Mouse (Mus musculus) hindbrain, embryonic 12.5 days (tissue): ENCODE data around the gene Itga9. TPM values are rescaled to one million over a fixed set of nuclear protein-coding genes. Genes with fewer than 3 reads are reported as not detected.

Experiments
- ATAC-seq: fragments of 200-750 bp; cut with Nextera tagmentation; 2 replicates; pipeline ENCODE4 v1.8.0; 2017; ENCODE audit warnings: moderate TSS enrichment; ENCODE audit not compliant: low FRiP score
- H3K27ac ChIP-seq: fragments of 300-500 bp; sonication (generic); 2 replicates; pipeline ENCODE4 v1.5.1; 2016; ENCODE audit warnings: mild to moderate bottlenecking
- H3K27me3 ChIP-seq: fragments of 300-500 bp; sonication (generic); 2 replicates; pipeline ENCODE4 v1.6.1; 2016; ENCODE audit warnings: mild to moderate bottlenecking
- H3K36me3 ChIP-seq: fragments of 300-500 bp; sonication (generic); 2 replicates; pipeline ENCODE4 v1.6.1; 2016; ENCODE audit warnings: mild to moderate bottlenecking
- H3K4me1 ChIP-seq: fragments of 300-500 bp; sonication (generic); 2 replicates; pipeline ENCODE4 v1.6.1; 2016
- H3K4me2 ChIP-seq: fragments of 300-500 bp; sonication (generic); replicated peaks from 2 replicates; pipeline ENCODE4 v1.6.1; 2016; ENCODE audit warnings: mild to moderate bottlenecking
- H3K4me3 ChIP-seq: fragments of 300-500 bp; sonication (generic); 2 replicates; pipeline ENCODE4 v1.5.1; 2016; ENCODE audit warnings: mild to moderate bottlenecking
- H3K9ac ChIP-seq: fragments of 300-500 bp; sonication (generic); 2 replicates; pipeline ENCODE4 v1.6.1; 2016; ENCODE audit warnings: mild to moderate bottlenecking, moderate library complexity
- H3K9me3 ChIP-seq: fragments of 300-500 bp; sonication (generic); replicated peaks from 2 replicates; pipeline ENCODE4 v1.6.1; 2016; ENCODE audit warnings: mild to moderate bottlenecking
- WGBS: fragments of 180-500 bp; shearing (Covaris S2); methylation state at CpG from one replicate; pipeline ENCODE4 v1.1.7; 2016; 5-methylcytosine and 5-hydroxymethylcytosine counted together
- polyA plus RNA-seq: library from polyadenylated mRNA; unstranded; fragments of >200 nt; fragmentation: Nextera tagmentation; extraction: Ambion mirVana; gene quantifications from 2 replicates; pipeline ENCODE4 v1.2.1, GENCODE M21; 2016

Gene Itga9
- polyA plus RNA-seq, 1 experiment from 2014 or later: 12.4 TPM

- H3K9ac ChIP-seq: peak within 1 kb of the TSS; percentile 87
- H3K9me3 ChIP-seq: no peaks in the 10 kb centered on the region
- peak; percentile 53 for ATAC-seq
- H3K4me1 ChIP-seq: peaks cover 27% of the 10 kb centered on the region
- no peaks in the 10 kb centered on the region for H3K36me3 ChIP-seq
- peak within 1 kb of the TSS; percentile 98 for H3K4me2 ChIP-seq
- WGBS: under 1% methylated on average over 32 of the region's 73 CpGs
- H3K4me3 ChIP-seq: peak within 1 kb of the TSS; percentile 84
- peaks cover 6% of the 10 kb centered on the region; the same call in 1 of the 2 replicates for H3K27me3 ChIP-seq
- H3K27ac ChIP-seq: peak within 1 kb of the TSS; percentile 79
Observed at GRCm38 (mm10) chr9:118926111-118926650, 319.7 kb downstream of the Itga9 start, which contains the start of gene Ctdspl. Gene Ctdspl (plus strand): TSS chr9:118926453.

DNA sequence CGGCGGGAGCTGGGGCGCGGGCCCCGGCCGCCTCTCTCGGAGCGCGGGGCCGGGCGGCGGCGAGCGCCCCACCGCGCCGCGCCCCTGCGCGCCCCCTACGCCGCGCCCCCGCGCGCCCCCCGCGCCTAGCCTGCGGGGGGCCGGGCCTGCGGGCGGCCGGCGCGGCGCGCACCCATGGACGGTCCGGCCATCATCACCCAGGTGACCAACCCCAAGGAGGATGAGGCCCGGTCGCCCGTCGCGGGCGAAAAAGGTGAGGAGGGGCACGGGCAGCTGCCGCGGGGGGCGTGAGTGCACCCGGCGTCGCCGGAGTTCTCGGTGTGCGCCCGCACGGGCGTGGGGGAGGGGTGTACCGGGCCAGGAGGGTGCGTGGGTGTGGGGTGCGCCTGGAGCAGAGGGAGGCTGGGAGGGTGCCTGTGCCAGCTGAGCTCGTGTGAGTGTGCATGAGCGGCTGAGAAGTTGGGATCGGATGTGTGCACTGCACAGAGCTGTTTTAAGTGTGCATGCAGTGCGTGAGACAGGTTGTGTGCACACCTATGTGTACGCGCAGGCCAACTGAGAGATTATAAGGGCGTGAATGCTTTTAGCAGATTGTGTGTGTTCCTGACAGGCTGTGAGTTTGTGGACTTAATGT, 320.3 kb downstream of the Itga9 start:
- Histone ChIP-seq H3K9ac (peak overlapping the region; percentile 87), H3K36me3 (no peaks in the 10 kb centered on the region), H3K27me3 (peaks cover 6% of the 10 kb centered on the region; the same call in 1 of the 2 replicates), H3K9me3 (no peaks in the 10 kb centered on the region), H3K27ac (peak overlapping the region; percentile 79), H3K4me3 (peak overlapping the region; percentile 84), H3K4me1 (peaks cover 27% of the 10 kb centered on the region), H3K4me2 (peak overlapping the region; percentile 98)
- 4% methylated on average over 53 of the region's 68 CpGs for WGBS
- ATAC-seq: peak; percentile 32

GRCm38 (mm10) chr9:118927501-118927900, 321.0 kb downstream of the Itga9 start:
- Histone ChIP-seq H3K4me1 (peaks cover 27% of the 10 kb centered on the region), H3K4me3 (peak overlapping the region; percentile 84), H3K27me3 (peaks cover 6% of the 10 kb centered on the region; the same call in 1 of the 2 replicates), H3K9ac (peak overlapping the region; percentile 87), H3K9me3 (no peaks in the 10 kb centered on the region), H3K4me2 (peak overlapping the region; percentile 98), H3K27ac (no peak overlapping the region), H3K36me3 (no peaks in the 10 kb centered on the region)
- ATAC-seq: no peak
- WGBS: 47% methylated on average over 8 of the region's 8 CpGs

DNA sequence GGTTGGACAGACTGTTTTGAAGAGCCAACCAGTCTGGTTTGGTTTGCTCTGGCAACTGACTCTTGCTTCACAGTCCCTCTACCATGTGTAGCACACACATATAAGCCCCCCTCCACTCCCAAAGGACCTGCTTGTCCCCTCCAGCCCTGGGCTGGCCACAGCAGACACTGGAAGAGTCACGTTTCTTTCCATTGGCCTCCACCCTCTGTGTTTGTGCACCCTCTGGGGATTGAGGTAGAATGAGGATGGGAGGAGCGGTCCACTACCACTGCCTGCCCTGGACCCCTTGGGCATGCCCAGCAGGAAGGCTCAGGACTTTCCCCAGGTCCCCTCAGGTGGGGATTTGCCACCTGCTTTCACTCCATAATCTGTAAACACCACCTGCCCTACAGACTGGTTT, 321.5 kb downstream of the Itga9 start:
- H3K9me3 ChIP-seq: no peaks in the 10 kb centered on the region
- H3K27ac ChIP-seq: no peak overlapping the region
- peak overlapping the region; percentile 98 for H3K4me2 ChIP-seq
- no peak overlapping the region for H3K9ac ChIP-seq
- 46% methylated on average over 2 of the region's 2 CpGs for WGBS
- 0 out of 2 replicates have a peak overlapping the region, but pooled peaks have one; percentile 84 for H3K4me3 ChIP-seq
- peaks cover 27% of the 10 kb centered on the region for H3K4me1 ChIP-seq
- ATAC-seq: no peak
- no peaks in the 10 kb centered on the region for H3K36me3 ChIP-seq
- H3K27me3 ChIP-seq: peaks cover 6% of the 10 kb centered on the region; the same call in 1 of the 2 replicates

DNA sequence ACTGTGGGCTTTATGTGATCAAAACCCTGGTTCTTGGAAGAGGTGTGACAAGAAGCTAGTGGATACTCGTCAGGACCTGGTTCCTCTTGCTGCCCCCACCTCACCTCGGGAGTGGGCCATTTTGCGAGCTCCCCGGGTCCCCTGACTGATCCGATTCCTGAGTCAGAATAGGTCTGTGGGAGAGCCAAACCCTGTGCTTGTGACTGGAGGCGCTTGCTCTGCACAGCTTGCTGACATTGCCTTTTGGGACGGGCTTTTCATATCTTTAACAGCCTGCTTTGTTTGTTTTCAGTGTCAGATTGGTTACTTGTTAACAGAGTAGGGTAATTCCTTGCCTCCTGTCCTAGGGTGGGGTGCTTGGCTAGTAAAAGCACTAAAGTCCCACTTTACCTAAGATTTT, 322.2 kb downstream of the Itga9 start:
- Histone ChIP-seq H3K9me3 (no peaks in the 10 kb centered on the region), H3K4me2 (peak overlapping the region; percentile 98; the same call in 1 of the 2 replicates), H3K27ac (no peak overlapping the region), H3K4me1 (peaks cover 27% of the 10 kb centered on the region), H3K9ac (no peak overlapping the region), H3K36me3 (no peaks in the 10 kb centered on the region), H3K4me3 (no peak overlapping the region), H3K27me3 (peaks cover 6% of the 10 kb centered on the region; the same call in 1 of the 2 replicates)
- WGBS: 42% methylated on average over 7 of the region's 7 CpGs
- no peak for ATAC-seq

- no peak overlapping the region for H3K4me3 ChIP-seq
- H3K27me3 ChIP-seq: no peaks in the 10 kb centered on the region
- H3K9me3 ChIP-seq: no peaks in the 10 kb centered on the region
- ATAC-seq: no peak
- WGBS: 77% methylated on average over 9 of the region's 9 CpGs
- no peaks in the 10 kb centered on the region for H3K36me3 ChIP-seq
- H3K27ac ChIP-seq: no peak overlapping the region
- H3K9ac ChIP-seq: no peak overlapping the region
- H3K4me2 ChIP-seq: no peak overlapping the region
- peaks cover 15% of the 10 kb centered on the region for H3K4me1 ChIP-seq
Observed at GRCm38 (mm10) chr9:118930611-118931010, 324.1 kb downstream of the Itga9 start.

- no peaks in the 10 kb centered on the region for H3K9me3 ChIP-seq
- no peak overlapping the region for H3K27ac ChIP-seq
- WGBS: 92% methylated on average over 9 of the region's 9 CpGs
- no peaks in the 10 kb centered on the region for H3K27me3 ChIP-seq
- H3K4me3 ChIP-seq: no peak overlapping the region
- peaks cover 3% of the 10 kb centered on the region for H3K4me1 ChIP-seq
- ATAC-seq: no peak
- no peak overlapping the region for H3K4me2 ChIP-seq
- no peak overlapping the region for H3K9ac ChIP-seq
- H3K36me3 ChIP-seq: no peaks in the 10 kb centered on the region
Observed at GRCm38 (mm10) chr9:118933800-118934199, 327.3 kb downstream of the Itga9 start.

- Histone ChIP-seq H3K4me2 (no peak overlapping the region), H3K4me1 (peaks cover 4% of the 10 kb centered on the region), H3K4me3 (no peak overlapping the region), H3K27ac (no peak overlapping the region), H3K36me3 (no peaks in the 10 kb centered on the region), H3K9ac (no peak overlapping the region), H3K9me3 (no peaks in the 10 kb centered on the region), H3K27me3 (no peaks in the 10 kb centered on the region)
- no peak for ATAC-seq
- 86% methylated on average over 12 of the region's 12 CpGs for WGBS
Observed at GRCm38 (mm10) chr9:118934319-118934718, 327.8 kb downstream of the Itga9 start.

GRCm38 (mm10) chr9:118935098-118935497, 328.6 kb downstream of the Itga9 start:
- H3K4me2 ChIP-seq: no peak overlapping the region
- H3K4me3 ChIP-seq: no peak overlapping the region
- H3K4me1 ChIP-seq: peaks cover 8% of the 10 kb centered on the region
- WGBS: 87% methylated on average over 13 of the region's 13 CpGs
- no peak overlapping the region for H3K9ac ChIP-seq
- H3K27ac ChIP-seq: no peak overlapping the region
- H3K27me3 ChIP-seq: no peaks in the 10 kb centered on the region
- no peaks in the 10 kb centered on the region for H3K9me3 ChIP-seq
- ATAC-seq: no peak
- H3K36me3 ChIP-seq: no peaks in the 10 kb centered on the region

DNA sequence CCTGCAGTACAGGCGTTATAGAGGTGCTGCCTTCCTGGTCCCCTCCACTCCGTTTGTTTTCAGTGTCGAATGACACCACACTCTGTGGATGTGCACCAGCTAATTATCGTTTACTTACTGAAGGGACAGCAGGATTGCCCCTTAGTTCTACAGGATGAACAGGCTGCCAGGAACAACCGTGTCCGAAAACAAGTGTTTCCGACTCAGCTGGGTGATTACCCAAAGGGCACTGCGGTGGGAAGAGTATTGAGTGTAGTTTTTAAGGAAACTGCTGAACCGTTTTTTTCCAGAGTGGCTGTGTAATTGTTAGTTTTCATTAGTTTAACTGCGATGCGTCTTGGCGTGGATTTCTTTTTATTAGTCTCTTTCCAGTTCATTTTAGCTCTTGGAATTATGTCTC, 329.6 kb downstream of the Itga9 start:
- Histone ChIP-seq H3K4me3 (no peak overlapping the region), H3K27ac (no peak overlapping the region), H3K9me3 (no peaks in the 10 kb centered on the region), H3K9ac (no peak overlapping the region), H3K36me3 (no peaks in the 10 kb centered on the region), H3K27me3 (no peaks in the 10 kb centered on the region), H3K4me1 (peaks cover 8% of the 10 kb centered on the region), H3K4me2 (no peak overlapping the region)
- ATAC-seq: no peak
- 60% methylated on average over 12 of the region's 12 CpGs for WGBS

DNA sequence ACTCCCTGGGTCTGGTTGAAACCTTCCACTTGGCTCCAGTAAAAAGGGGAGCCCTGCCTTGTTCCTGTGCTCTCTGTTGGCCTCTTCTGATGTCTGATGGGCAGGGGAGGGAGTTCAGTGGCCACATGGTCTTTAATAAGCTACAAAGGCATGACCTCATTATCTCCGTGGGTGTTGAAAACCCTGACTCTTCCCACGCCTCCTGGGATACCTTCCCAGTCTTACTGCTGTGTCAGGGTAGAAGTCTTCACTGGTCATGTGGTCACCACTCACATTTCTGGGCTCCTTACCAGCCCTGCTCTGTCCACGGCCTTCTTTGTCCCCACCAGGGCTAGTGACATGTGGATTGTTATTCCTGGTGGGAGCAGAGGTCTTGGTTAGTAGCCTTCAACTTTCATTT, 331.0 kb downstream of the Itga9 start:
- ATAC-seq: no peak
- peaks cover 8% of the 10 kb centered on the region for H3K4me1 ChIP-seq
- no peak overlapping the region for H3K4me3 ChIP-seq
- H3K27ac ChIP-seq: no peak overlapping the region
- H3K9ac ChIP-seq: no peak overlapping the region
- H3K27me3 ChIP-seq: no peaks in the 10 kb centered on the region
- WGBS: 44% methylated on average over 3 of the region's 3 CpGs
- no peaks in the 10 kb centered on the region for H3K36me3 ChIP-seq
- H3K4me2 ChIP-seq: no peak overlapping the region
- H3K9me3 ChIP-seq: no peaks in the 10 kb centered on the region

DNA sequence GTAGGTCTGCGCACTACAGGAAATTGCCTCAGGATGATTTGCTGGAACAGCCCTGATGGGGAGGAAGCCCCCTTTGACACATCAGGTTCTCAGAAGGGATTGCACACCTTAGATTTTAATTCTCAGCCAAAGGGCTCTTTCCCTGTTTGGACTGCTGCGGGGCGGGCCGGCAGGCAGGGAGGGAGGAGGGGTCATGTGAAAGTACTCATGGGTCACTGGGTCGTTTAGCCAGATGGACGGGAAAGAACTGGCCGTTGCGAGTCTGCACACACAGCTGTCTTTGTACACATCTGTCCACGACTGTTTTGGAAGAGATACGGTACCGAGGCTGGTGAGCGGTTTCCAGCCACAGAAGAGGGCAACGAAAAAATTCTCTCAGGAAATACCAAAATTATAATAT, 332.9 kb downstream of the Itga9 start:
- no peak for ATAC-seq
- Histone ChIP-seq H3K4me3 (no peak overlapping the region), H3K9ac (no peak overlapping the region), H3K27ac (no peak overlapping the region), H3K9me3 (no peaks in the 10 kb centered on the region), H3K4me2 (no peak overlapping the region), H3K27me3 (no peaks in the 10 kb centered on the region), H3K4me1 (peaks cover 8% of the 10 kb centered on the region), H3K36me3 (no peaks in the 10 kb centered on the region)
- 21% methylated on average over 13 of the region's 13 CpGs for WGBS

GRCm38 (mm10) chr9:118939831-118940230, 333.3 kb downstream of the Itga9 start:
- Histone ChIP-seq H3K27me3 (no peaks in the 10 kb centered on the region), H3K9me3 (no peaks in the 10 kb centered on the region), H3K4me3 (no peak overlapping the region), H3K4me2 (no peak overlapping the region), H3K27ac (no peak overlapping the region), H3K9ac (no peak overlapping the region), H3K4me1 (peaks cover 8% of the 10 kb centered on the region), H3K36me3 (no peaks in the 10 kb centered on the region)
- ATAC-seq: no peak
- 78% methylated on average over 12 of the region's 12 CpGs for WGBS
